Mouse (Mus musculus): ENCODE measurements around the gene Garem2. TPM values are rescaled to one million over a fixed set of nuclear protein-coding genes. Genes with fewer than 3 reads are reported as not detected.
A peak's percentile ranks its signal among the peaks of the same experiment; 100 is the strongest.
"Not testable (repeated sequence)": the region's sequence is repeated elsewhere in the genome, so short reads cannot be mapped to it uniquely, and the experiment has no call there.

Gene Garem2
- not detected for polyA plus RNA-seq (2017; shearing (Covaris generic))

DNA sequence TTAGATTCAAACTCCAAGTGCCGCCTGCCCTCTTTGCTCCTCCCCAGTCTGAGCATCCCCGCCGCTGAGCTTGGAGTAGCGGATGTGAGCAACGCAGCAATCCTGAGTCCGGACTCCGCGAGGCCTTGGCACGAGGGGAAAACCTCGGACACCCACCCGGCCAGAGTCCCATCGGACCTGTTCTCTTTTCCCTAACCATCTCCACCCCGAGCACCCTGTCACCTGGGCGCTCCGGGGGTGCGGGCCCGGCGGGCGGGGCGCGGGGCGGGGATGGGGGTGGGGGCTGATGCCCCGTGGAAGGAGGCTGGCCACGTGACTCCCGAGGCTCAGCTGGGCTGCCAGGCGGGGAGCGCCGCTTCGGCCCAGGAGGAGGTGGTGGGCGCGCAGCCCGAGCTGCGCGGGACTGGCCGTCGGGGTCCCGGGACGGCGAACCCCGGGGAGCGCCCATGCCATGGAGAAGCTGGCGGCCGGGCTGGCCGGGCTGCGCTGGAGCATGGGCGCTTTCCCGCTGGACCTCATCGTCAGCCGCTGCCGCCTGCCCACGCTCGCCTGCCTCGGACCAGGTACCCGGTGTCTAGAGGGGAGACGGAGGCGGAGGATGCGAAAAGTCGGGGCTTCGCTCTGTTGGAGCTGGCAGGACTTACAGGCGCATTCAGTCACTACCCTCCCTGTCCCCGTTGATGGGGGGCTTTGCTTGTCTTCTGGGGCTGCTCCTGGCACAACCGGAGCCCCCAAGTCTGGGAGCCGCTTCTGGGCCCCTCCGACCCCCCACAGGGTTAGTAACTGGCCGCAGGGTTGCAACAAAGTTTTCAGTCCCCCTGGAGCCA lies at the start of gene Garem2:
Gene Garem2, plus strand, starts transcription at position 321 of the 827 bp plus-strand sequence.
- ATAC-seq: no peak

DNA sequence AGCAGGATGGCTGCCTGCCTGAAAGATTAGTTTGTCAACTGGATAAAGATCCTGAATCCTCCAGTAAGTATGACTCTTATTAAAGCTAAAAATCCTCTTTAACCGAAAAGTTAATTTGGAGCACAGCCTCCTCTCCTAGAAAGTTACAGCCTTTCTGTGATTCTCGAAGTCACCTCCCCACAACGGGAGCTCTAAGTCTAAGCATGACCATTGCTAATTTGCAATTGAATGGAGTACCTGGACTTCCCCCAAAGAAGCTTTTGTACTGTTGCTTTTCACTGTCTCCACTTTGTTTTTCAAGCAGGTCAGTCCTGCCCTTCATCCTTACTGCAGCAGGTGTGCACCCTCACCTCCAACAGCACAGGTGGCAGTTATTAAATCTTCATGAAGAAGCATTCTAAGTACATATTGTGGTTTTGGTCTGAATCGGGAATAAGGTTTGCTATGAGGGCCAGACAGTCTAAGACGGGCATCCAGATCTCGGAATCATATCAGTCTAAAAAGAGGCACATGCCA lies 46.7 kb upstream of the Garem2 start:
- ATAC-seq: no peak

DNA sequence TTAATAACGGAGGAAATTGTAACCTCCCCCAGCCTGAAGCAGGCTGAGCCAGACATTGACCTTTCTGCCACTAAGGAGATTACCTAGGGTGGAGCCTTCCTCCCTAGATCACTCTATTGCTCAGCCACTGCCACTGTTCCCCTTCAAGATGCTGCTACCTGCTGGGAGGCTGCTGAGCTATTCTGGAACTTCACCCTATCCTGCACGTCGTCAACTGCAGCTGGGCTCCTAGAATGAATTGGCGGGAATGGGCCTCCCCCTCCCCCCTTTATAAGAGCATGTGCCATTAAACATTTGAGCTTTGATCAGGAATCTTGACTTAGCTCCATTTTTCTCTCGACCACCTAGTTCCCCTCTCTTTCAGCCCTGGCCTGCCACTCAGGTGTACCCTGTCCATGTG lies 45.4 kb upstream of the Garem2 start:
- ATAC-seq: not testable (repeated sequence)

DNA sequence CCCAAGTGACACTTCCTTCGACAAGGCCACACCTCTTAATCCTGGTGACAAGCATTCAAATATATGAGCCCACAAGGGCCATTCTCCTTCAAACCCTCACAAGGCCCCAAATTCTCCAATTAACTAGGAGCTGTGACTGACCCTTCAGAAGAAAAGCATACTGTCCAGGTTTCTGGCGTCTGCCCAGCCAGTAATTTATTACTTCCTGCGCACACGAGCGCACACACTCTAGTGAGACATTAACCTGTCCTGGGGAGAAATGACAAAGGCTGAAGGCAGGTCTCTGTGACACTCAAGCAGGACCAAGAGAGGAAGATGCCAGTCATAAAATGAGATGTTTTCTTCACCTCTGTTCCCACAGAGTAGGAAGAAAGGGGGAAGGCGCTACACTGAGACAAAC lies 37.2 kb upstream of the Garem2 start:
- no peak for ATAC-seq

DNA sequence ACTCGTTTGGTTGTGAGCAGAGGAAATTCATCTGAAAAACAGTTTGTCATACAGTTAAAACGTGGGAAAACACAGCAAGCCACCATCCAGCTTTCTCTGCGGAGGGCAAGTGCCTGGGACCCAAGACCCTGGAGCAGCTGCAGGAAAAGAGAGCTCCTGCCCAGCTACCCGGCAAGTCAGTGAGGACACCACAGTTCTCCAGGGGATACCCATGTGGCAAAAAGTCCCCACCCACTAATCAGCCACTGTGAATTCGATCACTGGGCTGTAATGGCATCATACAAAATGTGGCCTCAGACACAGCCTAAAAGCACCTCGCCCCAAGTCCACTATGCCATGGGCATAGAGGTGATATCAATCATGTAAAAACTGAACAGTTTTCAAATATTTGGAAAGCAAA lies 33.3 kb upstream of the Garem2 start:
- ATAC-seq: no peak

DNA sequence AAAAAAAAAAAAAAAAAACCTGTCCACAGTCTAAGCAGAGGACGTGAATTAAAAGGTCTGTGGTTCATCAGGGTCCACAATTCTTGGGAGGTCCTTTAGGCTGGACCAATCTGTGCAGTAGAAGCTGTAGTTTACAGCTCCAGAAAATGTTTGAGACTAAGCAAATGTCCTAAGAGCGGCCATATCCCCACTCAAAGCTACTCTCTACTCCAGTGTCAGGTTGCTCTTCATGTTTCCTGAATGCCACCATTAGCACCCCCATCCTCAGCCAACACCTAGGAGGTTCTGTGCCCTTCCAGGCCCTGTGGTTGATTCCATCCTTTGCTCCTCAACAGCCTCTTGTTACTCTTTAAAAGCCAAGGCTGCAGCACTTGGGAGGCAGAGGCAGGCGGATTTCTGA lies 32.6 kb upstream of the Garem2 start:
- ATAC-seq: no peak

DNA sequence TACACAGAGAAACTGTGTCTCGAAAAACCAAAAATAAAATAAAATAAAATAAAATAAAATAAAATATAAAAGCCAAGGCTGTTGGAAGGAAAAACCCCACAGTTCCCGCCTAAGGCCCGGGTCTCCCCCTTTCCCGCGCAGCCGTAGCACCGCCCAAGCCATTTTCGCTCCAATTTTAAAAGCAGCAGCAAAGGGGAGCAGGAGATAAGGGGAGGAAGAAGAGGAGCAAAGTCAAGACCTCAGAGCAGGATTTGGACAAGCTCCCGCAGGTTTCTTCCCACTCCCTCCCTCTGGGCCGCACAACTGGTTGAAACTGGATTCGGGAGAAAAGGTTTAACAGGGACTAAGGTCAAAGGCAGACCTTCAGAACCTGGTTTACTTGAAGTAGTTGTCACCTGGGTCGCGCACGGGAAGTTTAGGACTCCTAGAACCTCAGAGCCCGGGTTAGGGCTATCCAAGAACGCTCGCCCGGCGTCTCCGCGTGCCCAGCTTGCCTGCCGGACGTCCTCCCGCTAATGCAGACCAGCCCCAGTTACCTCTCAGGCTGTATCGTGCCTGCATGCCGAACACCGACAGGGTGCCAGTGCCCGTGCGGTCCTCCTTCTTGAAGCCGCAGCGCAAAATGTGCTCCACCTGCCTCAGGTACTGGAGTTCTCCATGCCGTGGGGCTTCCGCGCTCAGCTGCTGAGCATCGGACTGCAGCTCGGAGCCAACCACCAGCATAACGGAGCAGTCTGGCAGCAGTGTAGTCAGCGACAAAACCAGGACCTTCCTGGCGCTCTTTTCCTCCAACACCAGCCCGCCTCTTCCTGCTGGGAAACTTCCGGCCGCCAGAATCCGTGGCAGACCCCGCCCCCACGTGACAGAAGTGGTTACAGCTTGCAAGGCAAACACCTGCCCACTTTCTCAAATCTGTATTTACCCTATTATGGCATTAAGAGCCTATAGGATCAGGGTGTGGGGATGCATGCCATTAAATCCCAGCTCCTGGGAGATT lies 31.8 kb upstream of the Garem2 start, which contains the start of gene Tyms:
Gene Tyms, minus strand, starts transcription at position 793 of the 997 bp plus-strand sequence.
- ATAC-seq: peak; percentile 73

DNA sequence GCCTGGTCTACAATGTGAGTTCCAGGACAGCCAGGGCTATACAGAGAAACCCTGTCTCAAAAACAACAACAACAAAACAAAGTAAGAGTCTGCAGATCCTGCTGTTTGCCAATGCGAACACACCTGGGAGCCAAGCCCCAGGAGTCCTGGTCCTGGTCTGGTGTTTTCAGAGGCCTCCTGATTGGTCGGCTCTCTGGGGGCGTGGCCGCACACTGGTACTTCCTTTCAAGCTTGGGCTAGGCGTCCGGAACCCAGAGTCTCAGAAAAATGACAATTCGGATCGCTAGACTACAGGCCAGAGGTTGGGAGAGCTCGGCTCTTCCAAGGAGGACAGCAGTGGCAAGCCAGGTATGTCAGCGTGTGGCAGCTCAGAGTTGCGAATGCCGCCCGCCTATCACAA lies 12.3 kb upstream of the Garem2 start:
- ATAC-seq: no peak

DNA sequence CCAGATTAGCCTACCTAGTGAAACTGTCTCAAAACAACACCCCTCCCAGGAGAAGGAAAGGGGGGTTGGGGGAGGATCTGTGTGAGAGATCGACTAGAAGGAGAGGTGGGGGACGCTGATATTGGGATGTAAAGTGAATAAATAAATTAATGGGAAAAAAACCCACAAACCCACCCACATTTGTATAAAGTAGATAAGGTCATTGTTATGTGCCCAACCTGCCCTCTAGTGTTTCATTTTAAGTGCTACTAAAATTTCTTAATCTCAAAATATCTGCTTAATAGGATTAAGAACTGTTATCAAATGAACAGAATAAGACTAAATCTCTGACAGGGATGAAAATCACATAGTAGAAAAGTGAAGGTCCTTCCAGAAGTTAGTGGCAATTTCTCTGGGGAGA lies 10.6 kb upstream of the Garem2 start:
- no peak for ATAC-seq

DNA sequence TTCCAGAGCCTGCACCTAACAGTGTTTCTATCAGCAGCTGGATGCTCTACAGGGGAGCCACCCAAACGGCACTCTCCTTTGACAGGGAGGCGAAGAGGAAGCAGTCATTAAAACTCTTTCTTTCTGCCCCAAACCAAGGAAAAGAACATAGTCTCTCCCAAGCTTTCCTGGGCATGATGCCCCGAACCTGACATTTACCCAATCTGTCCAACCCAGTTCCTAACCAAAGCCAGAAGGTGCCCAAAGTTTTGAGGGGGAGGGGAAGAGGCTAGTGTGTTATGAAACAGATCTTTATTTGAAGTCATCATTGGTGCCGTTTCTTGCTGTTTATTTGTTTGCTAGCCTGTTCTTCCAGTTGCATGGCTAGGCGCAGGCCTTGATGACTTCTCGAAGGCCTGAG lies 9.2 kb upstream of the Garem2 start:
- ATAC-seq: no peak

DNA sequence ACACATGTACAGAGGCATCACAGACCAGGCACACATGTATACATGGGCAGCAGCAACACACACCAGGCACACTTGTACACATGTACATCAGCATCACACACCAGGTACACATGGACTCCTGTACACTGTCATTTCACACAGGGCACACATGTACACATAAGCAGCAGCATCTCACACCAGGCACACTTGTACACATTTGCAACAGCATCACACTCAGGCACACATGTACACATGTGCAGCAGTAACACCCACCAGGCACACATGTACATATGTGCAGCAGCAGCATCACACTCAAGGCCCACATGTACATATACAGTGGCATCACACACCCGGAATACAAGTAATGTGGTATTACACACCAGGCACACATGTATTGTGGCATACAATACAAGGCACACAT lies 6.7 kb upstream of the Garem2 start:
- ATAC-seq: no peak

DNA sequence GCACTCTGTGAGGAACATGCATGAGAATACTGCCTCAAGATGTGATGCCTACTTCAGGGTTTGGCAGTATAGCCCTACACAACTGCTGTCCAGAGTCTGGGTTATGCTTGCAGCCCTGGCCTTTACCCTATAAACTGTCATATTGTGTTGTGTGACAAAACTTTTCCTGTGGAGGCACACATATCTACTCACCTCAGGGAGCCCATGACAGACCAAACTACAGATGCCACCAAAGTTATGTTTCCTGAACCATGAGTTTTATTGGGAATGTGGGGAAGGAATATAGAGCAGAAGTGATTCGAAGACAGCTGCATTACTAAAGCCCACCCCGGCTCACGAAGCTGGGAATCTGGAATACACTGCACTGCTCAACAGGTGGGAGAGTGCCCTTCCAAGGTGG lies 1.6 kb upstream of the Garem2 start:
- ATAC-seq: no peak

DNA sequence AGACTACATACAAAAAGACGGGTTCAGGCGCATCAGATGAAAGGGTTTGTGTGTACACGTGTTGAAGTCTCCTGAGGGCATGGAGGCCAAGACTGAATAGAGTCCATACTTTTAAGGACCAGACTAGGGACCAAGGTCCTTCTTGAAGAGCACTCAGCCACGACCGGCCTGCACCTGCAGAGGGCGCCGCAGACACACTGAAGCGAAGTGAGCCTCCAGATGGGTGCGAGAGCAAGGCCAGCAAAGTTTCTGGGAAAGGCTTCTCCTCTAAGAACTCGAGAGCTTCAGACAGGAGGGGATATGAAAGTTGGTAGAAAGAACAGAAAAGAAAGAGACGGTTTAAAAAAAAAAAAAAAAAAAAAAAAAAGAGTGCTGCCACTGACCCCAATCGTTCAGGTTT lies 622 bp upstream of the Garem2 start:
- no peak for ATAC-seq

DNA sequence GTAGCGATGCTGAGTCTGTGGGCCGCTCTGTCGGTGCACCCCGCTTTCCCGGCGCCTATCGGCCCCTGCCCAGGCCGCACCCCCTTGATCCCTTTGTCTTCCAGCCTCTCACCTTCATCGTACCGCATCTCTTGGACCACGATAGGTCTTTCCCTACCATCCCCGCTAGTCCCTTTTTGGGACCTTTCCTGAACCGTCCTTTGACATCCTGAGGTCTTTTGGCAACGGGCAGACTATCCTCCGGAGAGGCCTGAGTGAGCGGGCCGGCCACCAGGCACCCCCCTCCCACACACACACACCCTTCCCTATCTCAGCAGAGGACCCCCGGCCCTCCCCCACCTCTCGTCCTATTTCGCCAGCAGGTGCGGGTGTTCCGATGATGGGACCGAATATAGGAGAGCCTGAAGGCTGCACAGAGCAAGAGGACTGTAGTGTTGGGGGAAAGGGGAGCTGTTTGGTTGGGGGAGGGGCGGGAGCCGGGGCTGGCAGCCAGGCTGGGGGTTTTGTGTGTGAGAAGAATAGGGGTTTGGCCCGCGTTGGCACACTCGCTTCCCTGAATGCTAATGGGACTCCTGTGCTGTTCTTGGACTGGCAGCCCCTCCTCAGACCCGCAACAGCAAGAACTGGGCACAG lies 823 bp downstream of the Garem2 start, which contains the start of gene 3110082J24Rik:
Gene 3110082J24Rik, minus strand, starts transcription at position 419 of the 633 bp plus-strand sequence.
- no peak for ATAC-seq

DNA sequence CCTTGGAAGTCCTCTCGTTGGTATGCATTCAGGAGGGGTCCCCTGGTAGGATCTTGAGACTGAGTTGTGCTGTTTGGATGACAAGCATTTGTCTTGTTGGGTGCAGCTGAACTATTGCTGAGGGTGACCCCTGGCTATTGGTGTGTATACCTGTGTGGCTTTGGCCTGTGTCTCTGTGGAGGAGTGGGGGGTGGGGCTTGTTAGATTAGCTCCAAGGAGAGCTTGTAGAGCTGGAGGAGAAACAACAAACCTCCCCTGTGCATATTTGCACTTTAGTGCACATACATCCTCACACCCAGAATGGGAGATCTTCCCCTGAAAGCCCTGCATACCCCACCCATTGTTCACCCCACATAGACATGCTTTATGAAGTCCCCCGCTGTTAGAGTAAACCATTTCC lies 1.8 kb downstream of the Garem2 start:
- no peak for ATAC-seq

DNA sequence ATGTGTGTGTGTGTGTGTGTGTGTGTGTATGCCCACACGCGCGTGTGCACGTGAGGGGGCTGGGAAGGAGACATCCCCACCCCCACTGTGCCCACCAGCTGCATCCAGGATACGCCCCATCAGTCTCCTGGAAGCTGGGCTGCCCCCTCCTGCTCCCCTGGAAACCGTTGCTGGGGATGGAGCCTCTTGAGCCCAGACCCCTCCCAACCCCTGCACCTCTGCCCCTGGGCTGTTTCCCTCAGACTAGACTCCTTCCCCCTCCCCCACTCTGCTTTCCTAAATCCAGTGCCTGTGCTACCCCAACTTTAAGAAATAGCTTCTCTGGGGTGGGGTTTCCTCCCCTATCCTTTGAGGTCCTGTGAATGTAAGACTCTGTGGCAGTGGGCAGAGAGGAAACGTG lies 2.2 kb downstream of the Garem2 start:
- no peak for ATAC-seq

DNA sequence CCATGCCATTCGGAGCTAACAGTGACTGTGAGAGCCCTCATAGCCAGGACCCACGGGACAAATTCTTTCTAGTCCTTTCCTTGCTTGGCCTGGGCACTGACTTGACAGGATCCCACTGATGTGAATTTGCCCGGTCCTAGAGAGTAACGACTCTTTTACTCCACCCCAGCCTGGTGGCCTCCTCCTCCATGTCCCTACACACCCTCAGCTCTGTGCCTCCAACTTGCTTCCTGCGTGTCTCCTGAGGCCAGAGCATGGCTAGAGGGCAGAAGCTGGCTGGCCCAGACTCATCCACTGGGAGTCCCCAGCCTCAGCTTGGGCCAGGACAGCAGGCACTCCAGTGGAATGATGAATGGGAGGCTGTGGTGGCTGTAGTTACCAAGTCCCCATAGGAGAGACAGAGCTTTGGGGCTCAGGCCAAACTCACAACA lies 2.7 kb downstream of the Garem2 start:
- no peak for ATAC-seq

DNA sequence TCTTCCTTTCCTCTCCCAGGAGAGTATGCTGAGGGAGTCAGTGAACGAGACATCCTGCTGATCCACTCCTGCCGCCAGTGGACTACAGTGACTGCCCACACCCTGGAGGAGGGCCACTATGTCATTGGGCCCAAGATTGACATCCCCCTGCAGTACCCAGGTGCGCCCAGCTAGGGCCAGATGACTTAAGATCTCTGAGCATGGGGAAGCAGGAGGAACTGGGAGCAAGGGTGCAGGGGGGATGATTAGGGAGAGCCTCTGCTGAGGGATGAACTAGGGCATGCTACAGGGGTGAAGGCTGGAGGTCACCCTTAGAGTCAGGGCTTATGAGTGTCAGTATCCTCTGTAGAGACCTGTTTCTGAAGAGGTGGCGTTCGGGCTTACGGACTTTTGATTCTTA lies 3.3 kb downstream of the Garem2 start:
- no peak for ATAC-seq

DNA sequence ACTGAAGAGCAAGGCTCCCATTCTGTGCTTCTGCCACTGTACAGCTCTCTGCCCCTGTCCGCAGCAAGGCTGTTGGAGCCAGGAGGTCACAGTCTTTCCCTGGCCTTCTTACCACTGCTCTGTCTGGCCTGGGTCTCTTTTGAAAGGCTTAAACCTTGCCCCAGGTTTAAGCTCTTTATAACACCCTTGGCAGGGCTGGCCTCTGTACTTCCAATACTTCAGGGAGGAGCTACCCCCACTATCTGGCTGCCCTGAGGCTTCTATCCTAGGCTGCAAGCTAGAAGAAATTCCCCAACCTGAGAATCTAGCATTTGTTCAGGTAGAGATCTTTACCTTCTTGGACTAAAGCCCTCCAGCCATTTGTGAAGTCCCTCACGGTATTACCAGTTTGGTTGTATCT lies 4.9 kb downstream of the Garem2 start:
- no peak for ATAC-seq

DNA sequence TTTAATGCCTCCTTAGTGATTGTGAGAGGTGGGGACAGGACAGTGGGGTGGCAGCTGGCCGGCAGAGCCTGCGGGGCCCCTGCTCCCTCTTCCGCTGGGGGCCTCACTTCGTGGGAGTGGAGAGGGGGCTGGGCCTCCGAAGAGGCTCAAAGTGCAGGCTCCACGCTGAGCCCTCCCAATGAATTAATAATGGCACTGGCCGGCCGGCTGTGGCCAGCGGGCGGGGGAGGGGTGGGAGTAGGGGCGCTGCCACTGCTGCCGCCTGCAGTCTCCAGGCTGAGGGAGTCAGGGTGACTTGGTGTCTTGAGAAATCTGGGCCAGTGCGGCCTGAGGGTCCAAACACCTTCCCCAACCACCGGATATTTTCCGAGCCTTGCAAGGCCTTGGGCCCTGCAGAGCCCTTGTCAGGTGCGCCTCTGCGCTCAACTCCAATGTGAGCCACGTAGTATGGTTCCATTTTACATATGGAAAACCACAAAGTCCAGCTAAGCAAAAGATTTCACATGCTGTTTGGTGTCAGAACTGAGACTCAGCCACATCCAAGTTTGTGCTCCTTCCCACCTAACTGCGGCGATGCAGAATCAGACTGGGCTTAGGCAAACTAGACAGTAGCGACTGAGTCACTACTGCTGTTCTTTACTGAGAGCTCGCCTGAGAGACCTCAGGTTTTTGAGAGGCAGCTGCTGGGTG lies 5.6 kb downstream of the Garem2 start:
- ATAC-seq: no peak

DNA sequence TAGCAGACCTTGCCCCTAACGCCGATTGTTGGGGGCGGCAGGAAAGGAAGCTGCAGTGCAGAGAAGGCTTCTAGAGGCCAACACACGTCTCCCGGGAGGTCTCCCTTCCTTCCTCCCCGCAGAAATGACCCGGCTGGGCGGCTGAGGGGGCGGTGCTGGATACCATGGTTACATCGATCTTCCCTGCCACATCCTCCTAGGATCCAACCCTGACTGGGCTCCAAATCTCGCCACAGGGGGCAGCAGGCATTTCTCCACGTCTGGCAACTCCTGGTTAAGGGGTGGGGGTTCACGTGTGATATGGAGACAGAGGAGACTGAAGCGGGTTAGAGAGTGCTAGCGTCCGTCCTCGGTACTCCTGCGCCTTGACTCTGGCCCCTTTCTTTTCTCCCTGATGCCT lies 6.2 kb downstream of the Garem2 start:
- no peak for ATAC-seq

DNA sequence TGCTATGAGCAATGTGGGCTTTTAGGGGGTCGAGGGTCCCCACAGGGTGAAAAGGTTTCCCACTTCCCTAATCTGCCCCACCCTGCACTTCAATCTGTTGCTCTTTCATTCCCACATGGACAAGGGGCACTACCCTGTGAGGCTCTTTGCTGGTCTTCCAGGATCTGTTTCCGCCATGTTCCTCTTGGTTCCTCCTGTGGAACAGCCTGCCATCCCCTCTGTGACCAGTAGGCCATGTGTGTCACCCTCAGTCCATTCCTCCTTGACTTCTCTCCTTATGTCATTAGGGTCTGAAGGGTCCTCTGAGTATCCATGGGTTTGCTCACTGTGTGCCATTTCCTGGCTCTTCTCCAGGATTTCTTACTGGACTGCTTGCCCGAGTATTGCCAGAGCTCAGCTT lies 6.8 kb downstream of the Garem2 start:
- ATAC-seq: no peak
